Mouse (Mus musculus) spleen, postnatal 0 days (tissue): ENCODE data around the gene Agtpbp1. TPM values are rescaled to one million over a fixed set of nuclear protein-coding genes. Genes with fewer than 3 reads are reported as not detected.

Experiments
- polyA plus RNA-seq: library from polyadenylated mRNA; unstranded; fragments of >200 nt; fragmentation: Nextera tagmentation; extraction: Ambion mirVana; gene quantifications from 2 replicates; pipeline ENCODE4 v1.2.1, GENCODE M21; 2015

Gene Agtpbp1
- 10.7 and 11.0 TPM in 2 replicates for polyA plus RNA-seq

GRCm38 (mm10) chr13:59584947-59585647 is at the start of gene Agtpbp1, which contains the start of gene Naa35:
Gene Agtpbp1 (minus strand): TSS chr13:59585227.
Gene Naa35 (plus strand): TSS chr13:59585259.

Other genes starting within 250 kb of the Agtpbp1 start
- 41.2 and 43.0 TPM in 2 replicates for gene Naa35, start within 50 bp of the Agtpbp1 start, polyA plus RNA-seq
- gene Golm1, start 90.6 kb upstream of the Agtpbp1 start, polyA plus RNA-seq, result 28.3 and 32.3 TPM in 2 replicates
- gene 4921517D22Rik, start 108.9 kb upstream of the Agtpbp1 start, polyA plus RNA-seq, result 0.04 TPM in 1 of 2 replicates, not detected in the other
- 0.87 and 1.1 TPM in 2 replicates for gene Spata31d1a, start 125.1 kb upstream of the Agtpbp1 start, polyA plus RNA-seq
- not detected in 2 replicates for gene Spata31d1b, start 127.1 kb upstream of the Agtpbp1 start, polyA plus RNA-seq
- not detected in 2 replicates for gene Spata31d1d, start 146.5 kb upstream of the Agtpbp1 start, polyA plus RNA-seq
- not detected in 2 replicates for gene 1700014D04Rik, start 161.5 kb upstream of the Agtpbp1 start, polyA plus RNA-seq
- gene Isca1, start 184.6 kb upstream of the Agtpbp1 start, polyA plus RNA-seq, result 221 and 249 TPM in 2 replicates
- gene Gm49354, start 197.0 kb upstream of the Agtpbp1 start, polyA plus RNA-seq, result not detected in 2 replicates
- 81.7 and 84.4 TPM in 2 replicates for gene Tut7, start 237.9 kb upstream of the Agtpbp1 start, polyA plus RNA-seq